Mouse (Mus musculus) cerebellum, adult 9-11 months (tissue): ENCODE data around the gene Nudt3.
A peak's percentile ranks its signal among the peaks of the same experiment; 100 is the strongest.

ENCODE experiments used
- DNase-seq: peaks from one replicate; pipeline ENCODE4 v3.0.0; 2022

Nudt3 gene

GRCm38 (mm10) chr17:27544551-27544950, 78.7 kb downstream of the Nudt3 start:
- no peak for DNase-seq

GRCm38 (mm10) chr17:27541984-27542383, 81.3 kb downstream of the Nudt3 start:
- DNase-seq = peak; percentile 53

GRCm38 (mm10) chr17:27541261-27541660, 82.0 kb downstream of the Nudt3 start:
- no peak for DNase-seq

- peak; percentile 86 for DNase-seq
These were observed 88.6 kb downstream of the Nudt3 start for GRCm38 (mm10) chr17:27534718-27535117.

GRCm38 (mm10) chr17:27533354-27533753, 89.9 kb downstream of the Nudt3 start:
- no peak for DNase-seq

- DNase-seq = no peak
These were observed 91.2 kb downstream of the Nudt3 start for GRCm38 (mm10) chr17:27532095-27532494.
